Mouse (Mus musculus): Measurements from ENCODE around the gene Tmem167.
"Not testable (repeated sequence)": the region's sequence is repeated elsewhere in the genome, so short reads cannot be mapped to it uniquely, and the experiment has no call there.

Tmem167 gene

GRCm38 (mm10) chr13:90088962-90089824 is at the start of gene Tmem167, which contains the start of gene Xrcc4:
TSS of gene Tmem167 (plus strand) at chr13:90089123.
TSS of gene Xrcc4 (minus strand) at chr13:90089608.
- DNase-seq (ENCODE audit: low spot score in 2 of 2), result peak; percentile 99

DNA sequence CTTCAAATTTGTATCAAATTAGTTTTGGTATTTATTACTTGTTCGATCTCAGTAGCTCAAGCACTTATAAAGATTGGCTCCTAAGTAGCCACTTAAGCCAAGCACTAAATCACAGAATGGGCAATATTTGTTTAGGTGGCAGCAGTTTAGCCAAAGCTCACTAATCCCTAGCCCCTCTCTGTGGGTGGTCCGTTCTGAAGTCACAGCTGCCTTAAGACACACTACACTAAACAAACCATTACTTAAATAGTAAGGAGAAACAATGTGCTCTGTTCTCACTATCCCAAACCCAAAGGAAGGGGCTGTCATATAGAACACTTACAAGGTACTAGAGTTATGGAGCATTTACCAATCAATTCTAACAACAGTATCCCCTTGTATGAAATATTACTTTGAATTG is 49.3 kb upstream of the Tmem167 start:
- no peak for DNase-seq (ENCODE audit: low spot score in 2 of 2)

GRCm38 (mm10) chr13:90051735-90052134 is 37.2 kb upstream of the Tmem167 start:
- DNase-seq (ENCODE audit: low spot score in 2 of 2), result no peak

DNA sequence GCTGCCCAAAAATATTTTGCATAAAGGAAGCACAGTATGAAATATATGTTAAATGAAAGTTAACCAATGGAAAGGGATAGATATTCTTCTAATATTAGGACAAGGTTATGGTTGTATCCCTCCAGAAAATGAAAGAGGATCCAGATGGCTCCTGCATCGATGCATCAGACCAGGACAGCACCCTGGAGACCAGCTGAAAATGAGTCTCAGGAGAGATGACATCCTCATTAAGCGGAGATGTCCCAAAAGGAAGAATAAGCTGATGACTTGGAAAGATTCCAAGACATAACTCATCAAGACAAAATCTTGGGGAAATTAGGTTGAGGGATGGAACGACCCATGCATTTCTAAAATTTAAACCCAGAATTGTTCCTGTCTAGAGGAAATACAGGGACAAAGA is 36.5 kb upstream of the Tmem167 start:
- no peak for DNase-seq (ENCODE audit: low spot score in 2 of 2)

DNA sequence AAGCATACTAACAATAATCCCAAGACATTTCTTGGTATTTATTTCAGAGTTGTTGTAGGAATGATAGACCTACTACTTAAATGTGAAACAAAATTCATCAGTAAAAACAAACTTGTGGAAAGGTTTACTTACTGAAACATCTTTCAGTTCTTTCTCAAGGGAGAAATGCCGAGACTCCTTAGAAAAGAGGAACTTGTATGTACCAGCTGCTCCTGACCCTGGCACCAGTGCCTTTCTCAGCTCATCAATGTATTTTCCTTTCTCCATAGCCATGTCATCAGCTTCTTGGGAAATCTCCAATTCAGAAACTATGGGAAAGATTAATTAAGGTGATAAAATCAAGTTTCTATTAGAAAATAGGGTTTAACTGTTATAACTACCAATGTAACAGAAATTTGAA is 27.0 kb upstream of the Tmem167 start:
- no peak for DNase-seq (ENCODE audit: low spot score in 2 of 2)

DNA sequence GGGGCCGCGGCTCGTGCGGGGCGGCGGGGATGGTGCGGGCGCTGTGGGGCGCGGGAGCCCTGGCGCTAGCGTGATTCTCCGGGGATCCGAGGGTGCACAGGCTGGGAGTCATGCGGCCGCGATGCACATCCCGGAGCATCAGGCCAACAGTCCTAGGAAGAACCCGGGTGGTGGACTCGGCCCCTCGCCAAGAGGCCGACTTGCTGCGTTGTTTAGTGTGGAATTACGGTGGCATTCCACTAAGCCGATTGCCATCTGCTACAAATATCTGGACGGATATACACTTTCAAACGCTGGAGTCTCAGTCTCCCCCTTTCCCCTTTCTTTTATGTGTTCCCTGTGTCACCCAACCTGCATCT is 881 bp downstream of the Tmem167 start:
- DNase-seq (ENCODE audit: low spot score in 2 of 2), result no peak

- DNase-seq (ENCODE audit: low spot score in 2 of 2), result no peak
Observed at GRCm38 (mm10) chr13:90101514-90101913, 12.6 kb downstream of the Tmem167 start.

GRCm38 (mm10) chr13:90106139-90106538 is 17.2 kb downstream of the Tmem167 start:
- DNase-seq (ENCODE audit: low spot score in 2 of 2), result no peak

DNA sequence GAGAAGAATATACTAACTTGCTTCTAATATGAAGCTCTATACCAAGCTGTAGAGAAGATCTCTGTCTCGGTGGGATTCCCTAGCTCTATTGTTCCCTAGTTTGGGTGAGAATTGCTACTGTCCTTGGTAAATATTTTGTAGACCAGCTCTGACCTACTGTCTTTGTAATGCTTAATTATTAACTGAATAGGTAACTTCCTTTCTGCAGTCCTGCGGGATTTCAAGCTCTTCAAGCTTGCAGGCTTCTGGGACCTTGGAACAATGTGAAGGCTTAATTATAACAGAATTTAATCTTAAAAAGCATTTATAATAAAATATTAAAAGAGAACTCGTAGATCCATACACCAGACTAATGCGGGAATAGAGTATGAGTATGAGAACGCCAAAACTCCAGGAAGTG is 19.8 kb downstream of the Tmem167 start:
- DNase-seq (ENCODE audit: low spot score in 2 of 2), result not testable (repeated sequence)

DNA sequence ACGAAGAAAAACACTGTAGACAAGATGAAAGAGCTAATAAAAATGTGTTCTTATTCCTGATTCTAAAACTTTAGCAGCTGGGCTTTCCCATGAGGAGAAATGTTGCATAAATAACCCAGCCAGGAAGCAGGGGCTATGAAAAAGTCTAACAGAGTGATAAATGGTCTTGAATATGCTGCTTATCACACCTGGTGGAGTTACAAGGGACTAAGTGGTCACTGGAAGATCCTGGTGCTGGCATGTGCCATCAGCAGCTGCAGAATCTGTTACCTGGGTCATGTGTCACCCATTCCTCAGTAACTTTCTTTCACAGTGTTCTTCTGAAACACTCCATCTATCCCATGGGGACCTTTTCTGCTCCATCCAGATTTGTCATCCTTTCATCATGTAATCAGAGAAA is 22.8 kb downstream of the Tmem167 start:
- no peak for DNase-seq (ENCODE audit: low spot score in 2 of 2)

GRCm38 (mm10) chr13:90136156-90136910 is 47.4 kb downstream of the Tmem167 start:
- peak; percentile 82 to 86 for DNase-seq (ENCODE audit: low spot score in 2 of 2)

DNA sequence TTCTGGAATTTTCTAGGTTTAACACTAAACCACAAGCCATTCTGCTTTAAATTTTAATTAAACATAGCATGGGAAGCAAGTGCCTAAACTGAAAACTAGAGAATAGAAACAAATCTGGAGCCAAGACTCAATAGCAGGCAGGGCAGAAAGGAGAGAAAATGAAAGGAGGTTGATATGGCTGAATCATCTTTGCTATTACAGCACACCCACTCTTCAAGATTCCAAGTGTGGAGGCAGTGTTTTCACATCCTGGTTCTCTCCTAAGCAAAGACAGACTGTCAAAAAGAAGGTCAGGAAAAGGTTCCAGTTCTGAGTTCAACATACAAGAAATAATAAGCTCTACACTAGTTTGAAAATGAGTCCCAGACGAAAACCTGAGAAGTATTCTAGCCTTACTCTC is 52.8 kb downstream of the Tmem167 start:
- no peak for DNase-seq (ENCODE audit: low spot score in 2 of 2)

DNA sequence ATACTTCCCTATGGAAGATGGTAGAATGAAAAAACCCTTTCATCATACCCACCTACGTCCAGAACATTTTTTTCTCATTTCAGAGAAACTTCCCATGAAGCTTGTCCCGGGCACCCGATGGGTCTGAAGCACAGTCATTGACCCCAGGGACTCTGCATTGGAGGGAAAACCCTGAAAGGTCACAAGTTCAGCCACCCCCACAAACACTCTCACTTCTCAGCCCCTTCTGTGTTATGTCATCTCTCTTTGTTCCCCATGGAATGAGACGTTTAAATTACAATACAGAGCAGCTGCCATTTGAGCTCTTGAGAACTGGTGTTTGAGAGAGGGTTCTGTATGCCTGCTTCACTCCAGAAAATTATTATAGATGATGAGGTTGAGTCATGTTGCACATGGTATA is 54.3 kb downstream of the Tmem167 start:
- no peak for DNase-seq (ENCODE audit: low spot score in 2 of 2)

DNA sequence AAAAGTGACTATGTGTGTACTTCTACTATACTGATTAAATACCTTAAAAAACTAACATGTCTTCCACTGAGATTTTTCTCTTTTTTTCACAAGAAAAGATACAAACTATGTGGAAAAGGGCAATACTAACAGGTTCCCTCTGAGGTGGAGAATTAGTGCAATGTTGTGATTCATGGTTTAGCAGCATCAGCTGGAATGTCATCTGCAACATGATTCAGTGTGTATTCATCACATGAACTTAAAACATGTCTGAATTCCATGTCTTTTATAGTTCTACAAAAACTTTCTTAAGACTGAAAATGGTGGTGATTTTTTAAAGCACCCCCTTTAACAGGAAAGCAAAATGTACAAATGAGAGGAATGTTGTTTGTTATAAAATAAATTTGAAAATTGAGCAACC is 63.0 kb downstream of the Tmem167 start:
- no peak for DNase-seq (ENCODE audit: low spot score in 2 of 2)

DNA sequence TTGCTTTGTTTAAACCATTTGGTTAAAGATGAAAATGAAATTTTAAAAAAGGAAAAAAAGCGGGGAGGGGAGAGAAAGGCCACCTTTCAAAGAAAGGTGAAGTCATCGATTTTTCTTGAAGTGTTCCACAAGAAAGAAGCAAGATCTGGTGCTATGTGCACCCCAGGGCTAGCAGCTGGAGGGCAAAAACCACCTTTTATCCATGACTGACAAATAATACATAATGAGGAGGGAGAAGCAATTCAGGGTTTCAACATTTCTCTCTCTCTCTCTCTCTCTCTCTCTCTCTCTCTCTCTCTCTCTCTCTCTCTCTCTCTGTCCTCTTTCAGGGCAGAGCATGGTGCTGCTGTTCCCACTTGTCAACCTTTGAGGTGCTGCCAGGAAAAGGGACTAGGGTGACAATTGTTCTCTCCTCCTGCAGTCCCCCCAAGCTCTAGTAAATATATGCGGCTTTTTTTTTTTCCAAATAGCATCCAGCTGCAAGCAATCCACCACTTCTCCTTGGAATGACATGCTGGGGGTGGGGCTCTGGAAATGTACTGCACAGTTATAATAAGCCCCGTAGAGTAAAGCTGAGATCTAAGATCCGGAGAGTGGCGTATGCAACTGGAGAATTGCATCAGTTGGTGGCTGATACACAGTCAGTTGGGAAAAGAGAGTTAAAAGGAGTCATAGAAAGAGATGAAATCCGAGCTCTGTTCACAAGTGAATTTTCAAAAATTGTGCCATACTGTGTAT is 63.8 kb downstream of the Tmem167 start:
- peak; percentile 45 to 47 for DNase-seq (ENCODE audit: low spot score in 2 of 2)

DNA sequence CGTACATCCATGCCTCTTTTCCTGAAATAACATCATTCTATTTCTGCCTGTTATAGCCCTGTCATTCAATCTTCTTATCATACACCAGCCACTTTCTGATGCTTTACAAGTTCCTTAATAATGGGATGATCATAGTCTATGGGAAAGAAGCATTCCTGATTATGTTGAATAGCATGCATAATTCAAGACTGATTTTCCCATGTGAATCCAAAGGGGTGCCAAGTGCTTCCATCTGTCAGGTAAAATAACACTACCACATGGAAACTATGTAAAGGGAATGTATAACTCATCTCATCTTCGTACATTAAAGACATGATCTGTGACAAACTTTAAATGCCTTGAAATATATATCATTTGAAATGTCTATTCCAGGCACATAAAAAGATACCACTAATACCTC is 75.2 kb downstream of the Tmem167 start:
- peak in 1 of 2 experiments; percentile 26 for DNase-seq (ENCODE audit: low spot score in 2 of 2)

DNA sequence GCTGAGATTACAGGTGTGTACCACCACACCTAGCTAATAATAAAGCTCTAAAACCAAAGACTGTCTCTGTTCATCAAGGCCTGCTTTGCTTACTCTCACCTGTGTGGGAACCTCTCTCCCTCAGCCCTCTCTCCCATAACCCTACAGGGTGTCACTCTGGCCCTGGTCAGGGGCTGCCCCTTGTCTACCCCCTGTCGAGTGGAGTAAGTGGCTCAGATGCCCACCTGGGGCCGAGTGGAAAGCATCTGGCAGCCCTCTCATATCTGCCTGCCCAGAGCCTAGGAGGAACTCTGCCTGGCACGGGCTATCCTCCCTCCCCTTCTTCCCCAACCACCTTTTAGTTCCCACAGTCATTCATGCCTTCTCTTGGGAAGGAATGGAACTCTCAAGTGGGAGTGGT is 78.1 kb downstream of the Tmem167 start:
- no peak for DNase-seq (ENCODE audit: low spot score in 2 of 2)

GRCm38 (mm10) chr13:90170100-90170781 is 81.3 kb downstream of the Tmem167 start:
- DNase-seq (ENCODE audit: low spot score in 2 of 2), result no peak

GRCm38 (mm10) chr13:90170782-90171179 is 81.9 kb downstream of the Tmem167 start:
- no peak for DNase-seq (ENCODE audit: low spot score in 2 of 2)

DNA sequence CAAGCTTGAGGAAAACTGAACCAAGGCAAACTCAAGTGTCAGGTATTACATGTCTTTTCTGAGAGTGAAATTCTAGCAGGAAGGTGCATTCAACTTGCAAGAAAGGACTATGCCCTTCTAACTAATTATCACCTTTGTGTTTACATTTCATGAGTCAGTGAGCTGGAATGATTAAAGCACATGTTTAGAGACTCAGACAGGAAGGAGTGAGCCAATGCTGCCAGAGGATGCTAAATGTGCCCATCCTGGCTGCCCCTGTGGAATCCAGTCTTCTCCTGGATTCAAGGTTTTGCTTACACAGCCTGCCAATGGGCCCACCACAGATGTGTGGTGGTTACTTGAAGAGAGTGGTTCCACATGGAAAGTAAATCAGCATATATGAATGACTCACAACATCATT is 82.5 kb downstream of the Tmem167 start:
- DNase-seq (ENCODE audit: low spot score in 2 of 2), result no peak

- no peak for DNase-seq (ENCODE audit: low spot score in 2 of 2)
Observed at GRCm38 (mm10) chr13:90175662-90176061, 86.7 kb downstream of the Tmem167 start.

DNA sequence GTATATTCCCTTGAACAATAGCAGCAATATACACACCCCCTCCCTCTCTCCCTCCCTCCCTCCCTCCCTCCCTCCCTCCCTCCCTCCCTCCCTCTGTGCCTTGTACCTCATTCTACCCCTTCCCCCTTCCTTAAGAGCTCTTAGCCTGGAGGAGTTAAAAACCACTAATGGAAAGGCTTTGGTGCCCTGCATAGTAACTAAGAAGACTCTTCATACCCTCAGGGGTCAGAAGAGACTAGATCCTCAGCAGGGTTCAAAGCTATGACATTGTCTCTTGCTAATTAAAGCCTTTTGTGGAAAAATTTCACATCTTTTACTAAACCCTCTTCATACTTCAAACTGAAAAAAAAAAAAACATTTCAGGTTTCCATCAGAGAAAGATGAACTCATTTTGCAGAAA is 93.3 kb downstream of the Tmem167 start:
- no peak for DNase-seq (ENCODE audit: low spot score in 2 of 2)

Measured in right cerebral cortex, postnatal 10 days (tissue).